Mouse (Mus musculus) hindbrain, embryonic 16.5 days (tissue): ENCODE measurements at regions not wholly inside any gene's neighbourhood (a gene's known extent, or its start where the extent isn't known, plus 50 kb on each side); places are given as distances from the start of the nearest gene placed in this dataset.

Experiments used
- ATAC-seq: fragments of 200-750 bp; cut with Nextera tagmentation; 2 replicates; pipeline ENCODE4 v1.8.0; 2017; ENCODE audit warnings: moderate TSS enrichment, moderate library complexity
- H3K27ac ChIP-seq: fragments of 300-500 bp; sonication (generic); 2 replicates; pipeline ENCODE4 v1.5.1; 2014; ENCODE audit warnings: low read depth, mild to moderate bottlenecking, control low read depth, low read length, moderate library complexity
- H3K27me3 ChIP-seq: fragments of 300-500 bp; sonication (generic); replicated peaks from 2 replicates; pipeline ENCODE4 v1.6.1; 2014; ENCODE audit warnings: low read length; ENCODE audit not compliant: control insufficient read depth, insufficient read depth
- H3K36me3 ChIP-seq: fragments of 300-500 bp; sonication (generic); 2 replicates; pipeline ENCODE4 v1.6.1; 2014; ENCODE audit warnings: mild to moderate bottlenecking, low read length, moderate library complexity, mixed read lengths; ENCODE audit not compliant: control insufficient read depth, insufficient read depth
- H3K4me1 ChIP-seq: fragments of 300-500 bp; sonication (generic); 2 replicates; pipeline ENCODE4 v1.6.1; 2014; ENCODE audit warnings: low read depth, low read length; ENCODE audit not compliant: control insufficient read depth, insufficient read depth
- H3K4me2 ChIP-seq: fragments of 300-500 bp; sonication (generic); 2 replicates; pipeline ENCODE4 v1.6.1; 2014; ENCODE audit warnings: mild to moderate bottlenecking, low read length, control low read depth, moderate library complexity
- H3K4me3 ChIP-seq: fragments of 300-500 bp; sonication (generic); 2 replicates; pipeline ENCODE4 v1.5.1; 2014; ENCODE audit warnings: mild to moderate bottlenecking, low read length, control low read depth, moderate library complexity
- H3K9ac ChIP-seq: fragments of 300-500 bp; sonication (generic); 2 replicates; pipeline ENCODE4 v1.6.1; 2014; ENCODE audit warnings: low read depth, mild to moderate bottlenecking, control low read depth, low read length, moderate library complexity
- H3K9me3 ChIP-seq: fragments of 300-500 bp; sonication (generic); 2 replicates; pipeline ENCODE4 v1.6.1; 2014; ENCODE audit warnings: mild to moderate bottlenecking, low read length, moderate library complexity; ENCODE audit not compliant: control insufficient read depth
- WGBS: fragments of 180-500 bp; shearing (Covaris S2); extraction: QIAGEN DNeasy Blood & Tissue Kit; methylation state at CpG from one replicate; pipeline ENCODE4 v1.1.7; 2014; 5-methylcytosine and 5-hydroxymethylcytosine counted together

DNA sequence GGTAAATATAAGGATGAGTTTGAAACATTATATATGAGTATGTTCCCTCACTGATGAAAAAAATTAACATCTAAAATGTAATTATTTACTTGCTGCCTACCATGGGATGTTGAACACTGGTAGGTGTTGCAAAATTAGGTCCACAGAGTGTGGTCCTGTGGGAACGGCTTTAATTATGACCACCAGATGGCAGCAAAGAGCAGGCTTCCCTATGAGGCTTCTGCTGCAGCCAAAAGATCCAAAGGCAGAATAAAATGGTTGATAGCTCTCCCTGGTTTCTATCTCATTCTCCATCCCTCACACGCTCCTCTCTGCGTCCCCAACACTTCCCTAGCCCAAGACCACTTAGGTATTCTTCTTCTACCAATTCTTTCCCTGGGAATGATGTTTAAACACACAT lies 54.6 kb upstream of the Cit start:
- ATAC-seq: peak; percentile 48; the same call in 1 of the 2 replicates
- no peaks in the 10 kb centered on the region for H3K9me3 ChIP-seq
- H3K27ac ChIP-seq: no peak overlapping the region
- H3K36me3 ChIP-seq: no peaks in the 10 kb centered on the region
- no peak overlapping the region for H3K4me3 ChIP-seq
- 6% methylated on average over 3 of the region's 3 CpGs for WGBS
- H3K4me2 ChIP-seq: no peak overlapping the region
- no peaks in the 10 kb centered on the region for H3K4me1 ChIP-seq
- H3K27me3 ChIP-seq: no peaks in the 10 kb centered on the region
- H3K9ac ChIP-seq: no peak overlapping the region
